Mouse (Mus musculus): ENCODE data around the gene Cers2. TPM values are rescaled to one million over a fixed set of nuclear protein-coding genes. Genes with fewer than 3 reads are reported as not detected.
"Not testable (repeated sequence)": the region's sequence is repeated elsewhere in the genome, so short reads cannot be mapped to it uniquely, and the experiment has no call there.

Cers2 gene
- polyA plus RNA-seq, 1 experiment from 2014 or later = 154 TPM

DNA sequence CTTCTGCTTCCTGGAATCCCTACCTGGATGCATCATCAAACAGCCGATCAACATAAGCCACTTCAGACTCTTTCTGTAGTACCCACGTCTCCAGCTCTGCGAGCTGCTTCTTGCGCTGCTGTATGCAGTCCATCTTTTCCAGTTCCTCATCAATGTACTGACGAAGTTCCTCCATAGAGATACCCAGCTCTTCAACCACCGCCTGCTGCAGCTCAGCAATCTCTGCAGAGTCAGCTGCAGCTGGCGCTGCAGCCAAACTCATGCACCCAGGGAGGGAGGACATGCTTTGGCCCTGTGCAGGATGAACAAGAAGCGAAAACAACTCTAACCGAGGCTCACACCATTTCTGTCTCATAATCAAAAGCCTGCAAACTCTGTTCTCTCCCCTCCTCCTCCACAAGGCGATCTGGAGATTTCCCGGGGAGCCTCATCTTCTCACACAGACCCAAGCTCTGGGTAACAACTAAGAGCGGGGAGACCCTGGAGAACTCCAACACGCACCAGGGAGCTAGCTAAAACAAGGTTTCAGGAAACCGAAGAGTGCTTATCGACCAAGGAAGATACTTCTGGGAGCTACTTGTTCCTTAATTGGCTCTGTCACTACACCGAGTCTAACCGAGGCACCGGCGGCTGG lies 41.4 kb downstream of the Cers2 start:
- Histone ChIP-seq H3K4me3 (peak overlapping the region; percentile 47), H3K36me3 (peaks cover 22% of the 10 kb centered on the region)
- H3K9ac ChIP-seq; H3K9me3 ChIP-seq; H3K4me1 ChIP-seq; H3K27me3 ChIP-seq; H3K4me2 ChIP-seq; ATAC-seq (ENCODE audit: insufficient number of reproducible peaks, low FRiP score, low TSS enrichment, low read depth); H3K27ac ChIP-seq: not testable (repeated sequence)
- WGBS = 19% methylated on average over 10 of the region's 19 CpGs

GRCm38 (mm10) chr3:95356701-95357449 lies 42.3 kb downstream of the Cers2 start, which contains the start of gene Setdb1:
TSS of gene Setdb1 (minus strand) at chr3:95357202.
- peaks cover 17% of the 10 kb centered on the region for H3K36me3 ChIP-seq
- peak; percentile 93 for ATAC-seq (ENCODE audit: insufficient number of reproducible peaks, low FRiP score, low TSS enrichment, low read depth)
- peak within 1 kb of the TSS; percentile 34; the same call in 1 of the 2 replicates for H3K4me2 ChIP-seq
- 0 out of 2 replicates have a peak within 1 kb of the TSS, but pooled peaks have one; percentile 39 for H3K9ac ChIP-seq
- H3K4me3 ChIP-seq = peak within 1 kb of the TSS; percentile 47
- not testable (repeated sequence) for H3K4me1 ChIP-seq, H3K27me3 ChIP-seq, H3K9me3 ChIP-seq
- H3K27ac ChIP-seq = peak within 1 kb of the TSS; percentile 35; the same call in 1 of the 2 replicates
- under 1% methylated on average over 31 of the region's 57 CpGs for WGBS

DNA sequence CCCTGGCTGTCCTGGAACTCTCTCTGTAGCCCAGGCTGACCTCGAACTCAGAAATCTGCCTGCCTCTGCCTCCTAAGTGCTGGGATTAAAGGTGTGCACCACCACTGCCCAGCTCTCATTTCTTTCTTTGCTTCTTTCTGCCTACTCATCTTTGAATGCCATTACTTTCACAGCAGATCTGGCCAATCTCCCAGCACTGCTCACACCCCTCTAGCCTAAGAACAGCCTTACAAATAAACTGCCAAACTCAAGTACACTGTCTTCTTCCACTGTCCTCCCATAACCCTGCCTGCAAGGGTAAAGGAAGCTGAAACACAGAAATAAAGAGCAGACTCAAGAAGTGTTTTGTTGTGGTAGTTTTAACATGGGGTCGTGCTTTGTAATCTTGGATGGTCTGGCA lies 43.2 kb downstream of the Cers2 start:
- peaks cover 11% of the 10 kb centered on the region for H3K36me3 ChIP-seq
- H3K9ac ChIP-seq = no peak overlapping the region
- H3K4me1 ChIP-seq = no peaks in the 10 kb centered on the region; the same call in 1 of the 2 replicates
- H3K4me2 ChIP-seq = no peak overlapping the region
- WGBS = 95% methylated on average over 2 of the region's 2 CpGs
- no peaks in the 10 kb centered on the region for H3K9me3 ChIP-seq
- no peaks in the 10 kb centered on the region for H3K27me3 ChIP-seq
- ATAC-seq (ENCODE audit: insufficient number of reproducible peaks, low FRiP score, low TSS enrichment, low read depth) = no peak
- no peak overlapping the region for H3K4me3 ChIP-seq
- no peak overlapping the region for H3K27ac ChIP-seq

GRCm38 (mm10) chr3:95360276-95360675 lies 45.7 kb downstream of the Cers2 start:
- H3K36me3 ChIP-seq; H3K9me3 ChIP-seq; H3K27me3 ChIP-seq; H3K27ac ChIP-seq; H3K9ac ChIP-seq; ATAC-seq (ENCODE audit: insufficient number of reproducible peaks, low FRiP score, low TSS enrichment, low read depth); H3K4me1 ChIP-seq; H3K4me3 ChIP-seq; H3K4me2 ChIP-seq: not testable (repeated sequence)
- WGBS = 77% methylated on average over 3 of the region's 3 CpGs

DNA sequence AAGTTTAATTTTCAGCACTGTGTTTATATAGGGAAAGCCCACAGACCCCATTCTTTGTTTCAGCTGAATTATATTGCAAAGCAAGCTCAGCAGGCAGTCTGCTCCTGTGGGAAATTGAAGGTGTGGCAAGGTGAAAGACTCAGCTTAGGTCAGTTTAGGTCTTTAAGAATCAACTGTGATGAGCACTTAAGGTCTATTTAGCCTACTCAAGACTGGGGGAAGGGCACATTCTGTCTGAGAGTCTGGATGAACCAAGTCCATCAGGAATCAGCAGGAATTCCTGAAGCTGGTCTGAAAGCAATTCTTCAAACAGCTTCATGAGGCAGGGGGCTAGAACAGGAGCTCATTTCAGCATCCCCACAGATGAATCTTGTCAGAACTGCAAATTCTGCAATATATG lies 55.5 kb downstream of the Cers2 start:
- Histone ChIP-seq H3K4me2 (no peak overlapping the region), H3K27me3 (no peaks in the 10 kb centered on the region), H3K9me3 (no peaks in the 10 kb centered on the region), H3K36me3 (no peaks in the 10 kb centered on the region), H3K4me1 (no peaks in the 10 kb centered on the region), H3K4me3 (no peak overlapping the region), H3K27ac (no peak overlapping the region), H3K9ac (no peak overlapping the region)
- no peak for ATAC-seq (ENCODE audit: insufficient number of reproducible peaks, low FRiP score, low TSS enrichment, low read depth)

Other genes with a start within 250 kb of the Cers2 start
- gene Pip5k1a, start 207.9 kb upstream of the Cers2 start, polyA plus RNA-seq (2015; fragmentation: Nextera tagmentation; extraction: Ambion mirVana) = 19.4 and 22.0 TPM in 2 replicates
- gene Vps72, start 203.8 kb upstream of the Cers2 start, polyA plus RNA-seq (2015; fragmentation: Nextera tagmentation; extraction: Ambion mirVana) = 139 and 141 TPM in 2 replicates
- gene Tmod4, start 190.3 kb upstream of the Cers2 start, polyA plus RNA-seq (2015; fragmentation: Nextera tagmentation; extraction: Ambion mirVana) = 4.2 and 12.9 TPM in 2 replicates
- 61.2 and 67.2 TPM in 2 replicates for gene Scnm1, start 180.8 kb upstream of the Cers2 start, polyA plus RNA-seq (2015; fragmentation: Nextera tagmentation; extraction: Ambion mirVana)
- 17.9 and 18.5 TPM in 2 replicates for gene Lysmd1, start 180.7 kb upstream of the Cers2 start, polyA plus RNA-seq (2015; fragmentation: Nextera tagmentation; extraction: Ambion mirVana)
- gene Tnfaip8l2, start 172.4 kb upstream of the Cers2 start, polyA plus RNA-seq (2015; fragmentation: Nextera tagmentation; extraction: Ambion mirVana) = 6.1 and 7.1 TPM in 2 replicates
- gene Sema6c, start 154.3 kb upstream of the Cers2 start, polyA plus RNA-seq (2015; fragmentation: Nextera tagmentation; extraction: Ambion mirVana) = 9.3 and 11.2 TPM in 2 replicates
- gene Gabpb2, start 96.9 kb upstream of the Cers2 start, polyA plus RNA-seq (2015; fragmentation: Nextera tagmentation; extraction: Ambion mirVana) = 8.6 and 10.4 TPM in 2 replicates
- 114 TPM in 2 replicates for gene Cdc42se1, start 86.1 kb upstream of the Cers2 start, polyA plus RNA-seq (2015; fragmentation: Nextera tagmentation; extraction: Ambion mirVana)
- 11.5 and 15.5 TPM in 2 replicates for gene Mllt11, start 82.6 kb upstream of the Cers2 start, polyA plus RNA-seq (2015; fragmentation: Nextera tagmentation; extraction: Ambion mirVana)
- 0.53 and 0.76 TPM in 2 replicates for gene Gm128, start 73.2 kb upstream of the Cers2 start, polyA plus RNA-seq (2015; fragmentation: Nextera tagmentation; extraction: Ambion mirVana)
- 15.6 and 17.2 TPM in 2 replicates for gene Bnipl, start 63.6 kb upstream of the Cers2 start, polyA plus RNA-seq (2015; fragmentation: Nextera tagmentation; extraction: Ambion mirVana)
- gene Mindy1, start 33.4 kb upstream of the Cers2 start, polyA plus RNA-seq (2015; fragmentation: Nextera tagmentation; extraction: Ambion mirVana) = 49.8 and 53.1 TPM in 2 replicates
- 22.7 and 31.6 TPM in 2 replicates for gene Prune1, start 32.7 kb upstream of the Cers2 start, polyA plus RNA-seq (2015; fragmentation: Nextera tagmentation; extraction: Ambion mirVana)
- gene Anxa9, start 7.6 kb upstream of the Cers2 start, polyA plus RNA-seq (2015; fragmentation: Nextera tagmentation; extraction: Ambion mirVana) = 12.5 and 15.1 TPM in 2 replicates
- 35.9 and 36.9 TPM in 2 replicates for gene Setdb1, start 42.4 kb downstream of the Cers2 start, polyA plus RNA-seq (2015; fragmentation: Nextera tagmentation; extraction: Ambion mirVana)
- gene 4930558C23Rik, start 88.0 kb downstream of the Cers2 start, polyA plus RNA-seq (2015; fragmentation: Nextera tagmentation; extraction: Ambion mirVana) = not detected in 2 replicates
- gene Arnt, start 119.6 kb downstream of the Cers2 start, polyA plus RNA-seq (2015; fragmentation: Nextera tagmentation; extraction: Ambion mirVana) = 49.5 and 52.3 TPM in 2 replicates
- 97.6 and 148 TPM in 2 replicates for gene Ctsk, start 184.5 kb downstream of the Cers2 start, polyA plus RNA-seq (2015; fragmentation: Nextera tagmentation; extraction: Ambion mirVana)
- 20.9 and 23.8 TPM in 2 replicates for gene Ctss, start 212.0 kb downstream of the Cers2 start, polyA plus RNA-seq (2015; fragmentation: Nextera tagmentation; extraction: Ambion mirVana)
- gene Hormad1, start 244.9 kb downstream of the Cers2 start, polyA plus RNA-seq (2015; fragmentation: Nextera tagmentation; extraction: Ambion mirVana) = not detected in 2 replicates

All from limb, embryonic 15.5 days (tissue).